Mouse (Mus musculus): ENCODE results near the gene Kdm2b. TPM values are rescaled to one million over a fixed set of nuclear protein-coding genes. Genes with fewer than 3 reads are reported as not detected.
A peak's percentile ranks its signal among the peaks of the same experiment; 100 is the strongest.

Gene Kdm2b
- total RNA-seq, 2 experiments from 2014 or later = 26.2 to 26.5 TPM

DNA sequence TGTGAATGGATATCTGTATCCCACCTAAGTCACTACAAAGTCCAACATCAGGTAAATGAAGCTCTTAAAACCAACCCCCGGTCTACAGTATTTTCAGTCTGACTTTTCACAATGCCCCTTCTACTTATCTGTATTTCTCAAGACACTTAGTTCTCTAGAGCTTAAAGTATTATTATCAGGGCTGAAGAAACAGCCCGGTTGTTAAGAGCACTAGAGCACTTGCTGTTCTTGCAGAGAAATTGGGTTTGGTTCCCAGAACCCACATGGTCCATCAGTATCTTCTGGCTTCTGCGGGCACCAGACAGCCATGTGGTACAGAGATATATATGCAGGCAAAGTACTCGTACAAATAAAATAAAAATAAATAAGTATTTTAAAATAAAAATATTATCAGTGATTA lies 167.2 kb downstream of the Kdm2b start:
- DNase-seq (ENCODE audit: low spot score in 2 of 2) = no peak
- intact Hi-C loops (cut with DNase I) = loop anchor here (5.0 kb wide), 1 partner anchor 75 kb away; no protein-coding TSS in a partner anchor

DNA sequence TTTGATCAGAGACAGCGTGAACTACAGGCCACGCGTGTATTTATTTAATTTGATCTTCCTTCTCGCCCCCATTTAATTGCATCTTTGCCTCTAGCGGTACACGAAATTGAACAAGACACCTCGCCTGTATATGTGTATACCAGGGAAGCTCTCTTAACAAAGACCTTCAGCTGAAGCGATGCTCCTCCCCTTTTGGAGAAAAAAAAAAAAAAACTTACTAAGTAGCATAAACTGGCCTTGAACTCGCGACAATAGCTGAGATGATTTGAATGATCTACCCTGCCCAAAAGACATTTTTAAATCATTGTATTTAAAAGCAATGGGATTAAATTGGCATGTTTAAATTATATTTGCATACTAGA lies 168.1 kb downstream of the Kdm2b start:
- DNase-seq (ENCODE audit: low spot score in 2 of 2) = no peak
- intact Hi-C loops (cut with DNase I) = loop anchor here (1.0 to 5.0 kb wide), 2 partner anchors 28 to 76 kb away; no protein-coding TSS in a partner anchor

DNA sequence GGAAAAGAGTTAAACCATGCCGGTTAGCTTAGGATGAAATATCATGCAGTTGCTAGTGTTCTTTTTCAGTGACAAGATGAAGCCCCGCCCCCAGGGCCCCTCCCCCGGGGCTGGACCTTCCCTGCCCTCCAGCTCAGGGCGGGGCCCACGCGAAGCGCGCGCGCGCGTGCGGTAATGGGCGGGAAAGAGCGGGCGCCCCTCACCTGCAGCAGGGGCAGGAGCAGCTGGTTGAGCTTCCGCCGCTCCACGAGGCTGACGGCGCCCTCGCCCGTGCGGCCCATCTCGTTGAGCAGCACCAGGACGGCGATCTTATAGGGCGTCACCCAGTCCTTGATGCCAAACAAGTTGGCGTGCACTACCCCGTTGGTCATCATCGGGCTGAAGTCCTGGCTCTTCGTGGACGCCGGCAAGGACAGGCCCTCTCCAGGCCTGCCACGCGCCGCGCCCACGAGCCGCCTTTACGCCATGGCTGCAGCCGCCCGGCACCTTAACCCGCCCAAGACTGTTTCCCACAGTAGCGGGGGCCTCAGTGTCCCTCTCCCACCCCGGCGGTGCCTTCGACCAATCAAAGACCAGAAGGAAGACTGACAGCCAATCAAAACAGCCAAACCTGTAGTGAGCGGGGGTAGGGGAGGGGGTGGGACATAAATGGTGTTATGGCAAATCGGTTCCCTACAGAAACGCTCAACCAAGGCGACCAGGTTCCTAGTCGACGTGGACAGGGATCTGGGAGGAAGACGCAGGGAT lies 168.7 kb downstream of the Kdm2b start, which contains the start of gene Anapc5:
TSS of gene Anapc5 (minus strand) at position 563 of the 747 bp plus-strand sequence.
- intact Hi-C loops (cut with DNase I) = loop anchor here (1.0 to 5.0 kb wide), 2 partner anchors 28 to 76 kb away; no protein-coding TSS in a partner anchor
- DNase-seq (ENCODE audit: low spot score in 2 of 2) = peak; percentile 88 to 98

Other genes starting within 250 kb of the Kdm2b start
- gene Camkk2, start 210.4 kb downstream of the Kdm2b start, total RNA-seq (2021) = 100 to 1,000 TPM; 256 to 266 TPM
- 100 to 1,000 TPM; 221 to 225 TPM for gene Anapc5, start 168.5 kb downstream of the Kdm2b start, total RNA-seq (2021)
- gene Rnf34, start 139.8 kb downstream of the Kdm2b start, total RNA-seq (2021) = 10 to 100 TPM; 55.5 to 56.3 TPM
- 10 to 100 TPM in 1 of 2 experiments, 1 to 10 TPM in 1; 8.3 to 10.3 TPM for gene Orai1, start 25.3 kb upstream of the Kdm2b start, total RNA-seq (2021)
- gene Morn3, start 57.2 kb upstream of the Kdm2b start, total RNA-seq (2021) = under 1 TPM in 1 of 2 experiments, not detected in 1; 0.73 TPM
- 10 to 100 TPM; 14.3 to 17.1 TPM for gene Tmem120b, start 78.6 kb upstream of the Kdm2b start, total RNA-seq (2021)
- gene Rhof, start 142.9 kb upstream of the Kdm2b start, total RNA-seq (2021) = 10 to 100 TPM; 48.6 to 55.2 TPM
- 10 to 100 TPM; 27.0 to 32.1 TPM for gene Setd1b, start 152.4 kb upstream of the Kdm2b start, total RNA-seq (2021)
- 10 to 100 TPM; 26.2 to 27.7 TPM for gene Psmd9, start 179.6 kb upstream of the Kdm2b start, total RNA-seq (2021)
- gene Hpd, start 192.9 kb upstream of the Kdm2b start, total RNA-seq (2021) = not detected

All from left cerebral cortex, postnatal 25 days (tissue).